Mouse (Mus musculus): ENCODE results near the gene Nrxn3. TPM values are rescaled to one million over a fixed set of nuclear protein-coding genes. Genes with fewer than 3 reads are reported as not detected.

The Nrxn3 gene
- polyA plus RNA-seq, 1 experiment from 2014 or later = 3.5 TPM

- no peaks in the 10 kb centered on the region for H3K36me3 ChIP-seq (replicated peaks; ENCODE audit: control insufficient read depth, insufficient read depth, low read depth, low read length)
- H3K9ac ChIP-seq (replicated peaks; ENCODE audit: low read length) = no peak overlapping the region
- H3K9me3 ChIP-seq (replicated peaks; ENCODE audit: control insufficient read depth, low read length) = no peaks in the 10 kb centered on the region
- no peak overlapping the region for H3K27ac ChIP-seq (replicated peaks; ENCODE audit: low read depth, low read length)
- no peaks in the 10 kb centered on the region for H3K4me1 ChIP-seq (ENCODE audit: control insufficient read depth, insufficient read depth, low read length)
- H3K4me3 ChIP-seq (ENCODE audit: low read depth, low read length) = no peak overlapping the region
- 38% methylated on average over 2 of the region's 2 CpGs for WGBS
- ATAC-seq (replicated peaks; ENCODE audit: insufficient number of reproducible peaks, low FRiP score, low TSS enrichment, low read depth) = no peak
- no peak for DNase-seq (ENCODE audit: low spot score)
- no peaks in the 10 kb centered on the region for H3K27me3 ChIP-seq (ENCODE audit: control insufficient read depth, insufficient read depth, low read length)
- H3K4me2 ChIP-seq (ENCODE audit: low read depth, low read length) = no peak overlapping the region
Measured at GRCm38 (mm10) chr12:89442323-89443038, 719.8 kb downstream of the Nrxn3 start.

GRCm38 (mm10) chr12:89450667-89451298 lies 728.1 kb downstream of the Nrxn3 start:
- Histone ChIP-seq H3K27me3 (ENCODE audit: control insufficient read depth, insufficient read depth, low read length) (no peaks in the 10 kb centered on the region), H3K4me3 (ENCODE audit: low read depth, low read length) (no peak overlapping the region), H3K27ac (replicated peaks; ENCODE audit: low read depth, low read length) (no peak overlapping the region), H3K4me2 (ENCODE audit: low read depth, low read length) (no peak overlapping the region), H3K9ac (replicated peaks; ENCODE audit: low read length) (no peak overlapping the region), H3K4me1 (ENCODE audit: control insufficient read depth, insufficient read depth, low read length) (no peaks in the 10 kb centered on the region), H3K9me3 (replicated peaks; ENCODE audit: control insufficient read depth, low read length) (no peaks in the 10 kb centered on the region), H3K36me3 (replicated peaks; ENCODE audit: control insufficient read depth, insufficient read depth, low read depth, low read length) (no peaks in the 10 kb centered on the region)
- ATAC-seq (replicated peaks; ENCODE audit: insufficient number of reproducible peaks, low FRiP score, low TSS enrichment, low read depth) (no peak), DNase-seq (ENCODE audit: low spot score) (peak; percentile 72)
- WGBS = 0% methylated on average over 2 of the region's 2 CpGs

GRCm38 (mm10) chr12:89470226-89470625 lies 747.5 kb downstream of the Nrxn3 start:
- no peaks in the 10 kb centered on the region for H3K9me3 ChIP-seq (replicated peaks; ENCODE audit: control insufficient read depth, low read length)
- ATAC-seq (replicated peaks; ENCODE audit: insufficient number of reproducible peaks, low FRiP score, low TSS enrichment, low read depth) = no peak
- DNase-seq (ENCODE audit: low spot score) = no peak
- no peak overlapping the region for H3K27ac ChIP-seq (replicated peaks; ENCODE audit: low read depth, low read length)
- no peak overlapping the region for H3K4me3 ChIP-seq (ENCODE audit: low read depth, low read length)
- 90% methylated on average over 2 of the region's 2 CpGs for WGBS
- no peak overlapping the region for H3K4me2 ChIP-seq (ENCODE audit: low read depth, low read length)
- no peaks in the 10 kb centered on the region for H3K36me3 ChIP-seq (replicated peaks; ENCODE audit: control insufficient read depth, insufficient read depth, low read depth, low read length)
- no peaks in the 10 kb centered on the region for H3K27me3 ChIP-seq (ENCODE audit: control insufficient read depth, insufficient read depth, low read length)
- H3K9ac ChIP-seq (replicated peaks; ENCODE audit: low read length) = no peak overlapping the region
- no peaks in the 10 kb centered on the region for H3K4me1 ChIP-seq (ENCODE audit: control insufficient read depth, insufficient read depth, low read length)

- H3K4me2 ChIP-seq (ENCODE audit: low read depth, low read length) = no peak overlapping the region
- H3K27me3 ChIP-seq (ENCODE audit: control insufficient read depth, insufficient read depth, low read length) = no peaks in the 10 kb centered on the region
- DNase-seq (ENCODE audit: low spot score) = no peak
- H3K9ac ChIP-seq (replicated peaks; ENCODE audit: low read length) = no peak overlapping the region
- ATAC-seq (replicated peaks; ENCODE audit: insufficient number of reproducible peaks, low FRiP score, low TSS enrichment, low read depth) = no peak
- H3K27ac ChIP-seq (replicated peaks; ENCODE audit: low read depth, low read length) = no peak overlapping the region
- H3K4me1 ChIP-seq (ENCODE audit: control insufficient read depth, insufficient read depth, low read length) = no peaks in the 10 kb centered on the region
- no peaks in the 10 kb centered on the region for H3K36me3 ChIP-seq (replicated peaks; ENCODE audit: control insufficient read depth, insufficient read depth, low read depth, low read length)
- no peak overlapping the region for H3K4me3 ChIP-seq (ENCODE audit: low read depth, low read length)
- WGBS = 59% methylated on average over 2 of the region's 2 CpGs
- no peaks in the 10 kb centered on the region for H3K9me3 ChIP-seq (replicated peaks; ENCODE audit: control insufficient read depth, low read length)
Measured at GRCm38 (mm10) chr12:89471289-89471688, 748.6 kb downstream of the Nrxn3 start.

- H3K4me2 ChIP-seq (ENCODE audit: low read depth, low read length) = no peak overlapping the region
- H3K9ac ChIP-seq (replicated peaks; ENCODE audit: low read length) = no peak overlapping the region
- DNase-seq (ENCODE audit: low spot score) (no peak), ATAC-seq (replicated peaks; ENCODE audit: insufficient number of reproducible peaks, low FRiP score, low TSS enrichment, low read depth) (no peak)
- no peaks in the 10 kb centered on the region for H3K9me3 ChIP-seq (replicated peaks; ENCODE audit: control insufficient read depth, low read length)
- H3K36me3 ChIP-seq (replicated peaks; ENCODE audit: control insufficient read depth, insufficient read depth, low read depth, low read length) = no peaks in the 10 kb centered on the region
- WGBS = 38% methylated on average over 4 of the region's 4 CpGs
- no peak overlapping the region for H3K4me3 ChIP-seq (ENCODE audit: low read depth, low read length)
- H3K4me1 ChIP-seq (ENCODE audit: control insufficient read depth, insufficient read depth, low read length) = no peaks in the 10 kb centered on the region
- no peak overlapping the region for H3K27ac ChIP-seq (replicated peaks; ENCODE audit: low read depth, low read length)
- no peaks in the 10 kb centered on the region for H3K27me3 ChIP-seq (ENCODE audit: control insufficient read depth, insufficient read depth, low read length)
Measured at GRCm38 (mm10) chr12:89471874-89472273, 749.2 kb downstream of the Nrxn3 start.

GRCm38 (mm10) chr12:89479096-89479495 lies 756.4 kb downstream of the Nrxn3 start:
- ATAC-seq (replicated peaks; ENCODE audit: insufficient number of reproducible peaks, low FRiP score, low TSS enrichment, low read depth) (no peak), DNase-seq (ENCODE audit: low spot score) (peak; percentile 82)
- no peaks in the 10 kb centered on the region for H3K27me3 ChIP-seq (ENCODE audit: control insufficient read depth, insufficient read depth, low read length)
- H3K36me3 ChIP-seq (replicated peaks; ENCODE audit: control insufficient read depth, insufficient read depth, low read depth, low read length) = no peaks in the 10 kb centered on the region
- H3K4me2 ChIP-seq (ENCODE audit: low read depth, low read length) = no peak overlapping the region
- H3K4me1 ChIP-seq (ENCODE audit: control insufficient read depth, insufficient read depth, low read length) = no peaks in the 10 kb centered on the region
- H3K27ac ChIP-seq (replicated peaks; ENCODE audit: low read depth, low read length) = no peak overlapping the region
- H3K9me3 ChIP-seq (replicated peaks; ENCODE audit: control insufficient read depth, low read length) = no peaks in the 10 kb centered on the region
- no peak overlapping the region for H3K9ac ChIP-seq (replicated peaks; ENCODE audit: low read length)
- no peak overlapping the region for H3K4me3 ChIP-seq (ENCODE audit: low read depth, low read length)
- 25% methylated on average over 4 of the region's 4 CpGs for WGBS

- Histone ChIP-seq H3K36me3 (replicated peaks; ENCODE audit: control insufficient read depth, insufficient read depth, low read depth, low read length) (no peaks in the 10 kb centered on the region), H3K4me1 (ENCODE audit: control insufficient read depth, insufficient read depth, low read length) (no peaks in the 10 kb centered on the region), H3K4me2 (ENCODE audit: low read depth, low read length) (no peak overlapping the region), H3K4me3 (ENCODE audit: low read depth, low read length) (no peak overlapping the region), H3K9ac (replicated peaks; ENCODE audit: low read length) (no peak overlapping the region), H3K27ac (replicated peaks; ENCODE audit: low read depth, low read length) (no peak overlapping the region), H3K27me3 (ENCODE audit: control insufficient read depth, insufficient read depth, low read length) (no peaks in the 10 kb centered on the region), H3K9me3 (replicated peaks; ENCODE audit: control insufficient read depth, low read length) (no peaks in the 10 kb centered on the region)
- 34% methylated on average over 5 of the region's 5 CpGs for WGBS
- ATAC-seq (replicated peaks; ENCODE audit: insufficient number of reproducible peaks, low FRiP score, low TSS enrichment, low read depth) (no peak), DNase-seq (ENCODE audit: low spot score) (no peak)
Measured at GRCm38 (mm10) chr12:89482223-89482622, 759.5 kb downstream of the Nrxn3 start.

- Histone ChIP-seq H3K4me1 (ENCODE audit: control insufficient read depth, insufficient read depth, low read length) (no peaks in the 10 kb centered on the region), H3K4me2 (ENCODE audit: low read depth, low read length) (no peak overlapping the region), H3K4me3 (ENCODE audit: low read depth, low read length) (no peak overlapping the region), H3K9me3 (replicated peaks; ENCODE audit: control insufficient read depth, low read length) (no peaks in the 10 kb centered on the region), H3K27me3 (ENCODE audit: control insufficient read depth, insufficient read depth, low read length) (no peaks in the 10 kb centered on the region), H3K9ac (replicated peaks; ENCODE audit: low read length) (no peak overlapping the region), H3K27ac (replicated peaks; ENCODE audit: low read depth, low read length) (no peak overlapping the region), H3K36me3 (replicated peaks; ENCODE audit: control insufficient read depth, insufficient read depth, low read depth, low read length) (no peaks in the 10 kb centered on the region)
- DNase-seq (ENCODE audit: low spot score) = no peak
- WGBS = 49% methylated on average over 3 of the region's 3 CpGs
- no peak for ATAC-seq (replicated peaks; ENCODE audit: insufficient number of reproducible peaks, low FRiP score, low TSS enrichment, low read depth)
Measured at GRCm38 (mm10) chr12:89504026-89504425, 781.4 kb downstream of the Nrxn3 start.
